Mouse (Mus musculus): ENCODE data around the gene Olfr427.
"Not testable (repeated sequence)": the region's sequence is repeated elsewhere in the genome, so short reads cannot be mapped to it uniquely, and the experiment has no call there.

The Olfr427 gene

DNA sequence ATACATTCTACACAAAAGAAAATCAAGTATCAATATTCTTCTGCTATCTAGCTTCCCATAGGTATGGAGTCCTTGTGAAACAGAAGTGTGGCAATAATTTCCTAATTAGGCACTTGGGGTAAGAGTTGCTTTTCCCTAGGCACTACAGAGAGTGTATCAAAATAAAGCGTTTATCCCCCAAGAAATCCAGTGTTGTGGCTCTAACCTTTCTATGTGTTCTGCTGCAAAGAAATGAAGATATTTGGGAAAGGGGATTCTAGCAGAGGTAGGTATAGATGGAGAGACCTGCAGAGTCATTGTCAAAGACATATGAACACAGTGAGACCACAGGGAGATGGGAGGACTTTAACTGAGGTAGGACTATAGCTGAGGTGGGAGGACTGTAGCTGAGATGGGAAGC, at the start of gene Olfr427:
TSS of gene Olfr427 (plus strand) at position 301 of the 400 bp plus-strand sequence.
- no peak for DNase-seq

DNA sequence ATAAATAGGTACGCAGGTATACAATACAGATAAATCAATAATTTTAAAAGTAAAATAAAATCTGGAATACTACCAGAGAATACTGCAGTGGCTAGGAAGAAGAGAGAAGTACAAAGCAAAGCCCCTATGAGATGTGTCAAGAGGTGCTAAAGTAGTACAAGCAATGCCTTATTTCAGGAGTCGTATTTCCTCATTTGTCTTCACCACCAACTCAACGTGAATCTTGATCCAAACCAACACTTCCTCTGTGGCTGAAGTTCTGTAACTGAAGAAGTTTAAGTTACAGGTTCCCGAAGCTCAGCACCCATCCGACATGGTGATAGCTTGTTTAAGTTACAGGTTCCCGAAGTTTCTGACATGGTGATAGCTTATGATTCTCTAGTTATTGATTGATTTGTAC, 48.5 kb upstream of the Olfr427 start:
- not testable (repeated sequence) for DNase-seq

DNA sequence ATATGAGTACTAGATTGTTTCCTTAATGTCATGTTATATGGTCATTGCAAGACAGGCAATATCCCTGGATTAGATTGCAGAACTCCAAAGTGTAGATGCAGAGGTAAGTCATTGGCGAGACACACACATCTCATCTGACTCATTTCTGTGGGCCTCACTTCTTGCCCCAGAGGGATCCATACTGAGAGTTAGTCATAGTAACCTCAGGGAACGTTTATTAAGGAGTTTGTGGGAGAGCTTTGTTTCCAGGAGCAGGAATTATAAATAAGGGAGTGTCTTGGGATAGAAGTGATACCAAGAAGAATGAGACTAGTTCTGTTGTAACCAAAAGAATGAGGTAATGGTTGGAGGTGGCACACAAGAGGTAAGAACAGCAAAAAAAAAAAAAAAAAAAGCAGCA, 47.8 kb upstream of the Olfr427 start, which contains the start of gene Olfr432:
TSS of gene Olfr432 (plus strand) at position 313 of the 400 bp plus-strand sequence.
- DNase-seq = no peak

DNA sequence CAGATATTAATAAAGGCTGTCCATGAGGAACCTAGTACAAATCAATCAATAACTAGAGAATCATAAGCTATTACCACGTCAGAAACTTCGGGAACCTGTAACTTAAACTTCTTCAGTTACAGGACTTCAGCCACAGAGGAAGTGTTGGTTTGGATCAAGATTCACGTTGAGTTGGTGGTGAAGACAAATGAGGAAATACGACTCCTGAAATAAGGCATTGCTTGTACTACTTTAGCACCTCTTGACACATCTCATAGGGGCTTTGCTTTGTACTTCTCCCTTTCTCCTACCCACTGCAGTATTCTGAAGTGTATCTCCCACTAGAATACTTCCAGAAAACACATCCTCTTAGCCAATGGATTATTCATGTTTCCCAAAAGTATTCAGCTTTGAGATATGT, 47.3 kb upstream of the Olfr427 start:
- DNase-seq = not testable (repeated sequence)

DNA sequence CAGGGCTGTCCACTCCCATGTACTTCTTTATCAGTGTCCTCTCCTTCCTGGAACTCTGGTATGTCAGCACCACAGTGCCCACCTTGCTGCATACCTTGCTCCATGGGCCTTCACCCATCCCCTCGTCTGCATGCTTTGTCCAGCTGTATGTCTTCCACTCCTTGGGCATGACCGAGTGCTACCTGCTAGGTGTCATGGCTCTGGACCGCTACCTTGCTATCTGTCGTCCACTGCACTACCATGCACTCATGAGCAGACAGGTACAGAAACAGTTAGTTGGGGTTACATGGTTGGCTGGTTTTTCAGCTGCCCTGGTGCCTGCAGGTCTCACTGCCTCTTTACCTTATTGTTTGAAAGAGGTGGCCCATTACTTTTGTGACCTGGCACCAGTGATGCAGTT, 46.2 kb upstream of the Olfr427 start:
- DNase-seq = no peak

DNA sequence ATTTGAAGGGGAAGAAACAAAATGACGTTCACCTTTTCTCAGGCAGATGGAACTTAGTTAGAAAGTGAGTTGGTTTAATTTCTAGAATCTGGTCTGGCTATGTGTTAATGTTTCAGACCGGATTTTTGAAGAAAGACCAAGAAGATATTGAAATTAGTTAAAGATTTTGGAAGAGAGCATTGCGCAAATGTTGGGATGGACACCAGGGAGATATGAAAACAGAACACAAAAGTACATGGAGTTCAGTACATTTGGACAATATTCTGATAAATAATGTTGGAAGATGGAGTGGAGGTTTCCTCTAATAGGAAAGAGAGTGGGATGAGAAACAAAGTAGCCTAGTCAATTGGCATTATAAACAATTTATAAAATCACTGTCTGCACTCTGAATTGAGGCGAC, 45.2 kb upstream of the Olfr427 start:
- no peak for DNase-seq

DNA sequence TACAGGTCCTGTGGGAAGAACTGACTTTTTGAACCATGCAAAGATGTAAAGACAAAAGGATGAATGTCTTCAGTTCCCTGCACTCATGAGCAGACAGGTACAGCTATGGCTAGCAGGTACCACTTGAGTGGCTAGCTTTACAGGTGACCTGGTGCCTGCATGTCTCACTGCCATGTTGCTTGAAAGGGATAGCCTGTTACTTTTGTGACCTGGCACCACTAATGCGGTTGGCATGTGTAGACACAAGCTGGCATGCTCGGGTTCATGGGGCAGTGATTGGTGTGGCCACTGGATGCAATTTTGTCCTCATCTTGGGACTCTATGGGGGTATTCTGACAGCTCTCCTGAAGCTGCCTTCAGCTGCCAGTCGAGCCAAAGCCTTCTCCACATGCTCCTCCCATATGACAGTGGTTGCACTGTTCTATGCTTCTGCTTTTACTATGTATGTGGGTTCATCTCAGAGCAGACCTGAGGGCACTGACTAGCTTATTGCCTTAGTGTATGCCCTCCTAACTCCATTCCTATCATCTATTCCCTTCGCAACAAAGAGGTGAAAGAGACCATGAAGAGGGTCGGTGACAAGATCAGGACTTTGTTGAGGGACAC, 44.7 kb upstream of the Olfr427 start:
- no peak for DNase-seq

DNA sequence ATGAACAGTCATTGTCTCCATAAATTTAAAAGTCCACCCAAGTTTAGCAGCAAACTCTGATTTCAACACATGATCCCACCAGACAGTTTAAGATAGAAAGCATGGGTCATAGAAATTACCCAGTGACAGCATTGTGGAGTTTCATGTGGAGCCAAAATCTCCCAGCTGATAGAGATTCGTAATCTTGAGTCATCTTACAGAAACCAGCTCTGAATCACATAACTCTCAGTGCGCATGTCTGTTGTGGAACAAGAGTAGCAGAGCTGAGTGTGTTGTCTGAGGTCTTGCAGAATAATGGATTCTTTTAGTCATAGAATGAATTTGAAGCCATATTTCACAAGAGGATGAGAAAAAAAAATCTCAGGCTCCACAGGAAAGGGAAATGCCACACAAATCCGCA, 43.7 kb upstream of the Olfr427 start:
- no peak for DNase-seq

DNA sequence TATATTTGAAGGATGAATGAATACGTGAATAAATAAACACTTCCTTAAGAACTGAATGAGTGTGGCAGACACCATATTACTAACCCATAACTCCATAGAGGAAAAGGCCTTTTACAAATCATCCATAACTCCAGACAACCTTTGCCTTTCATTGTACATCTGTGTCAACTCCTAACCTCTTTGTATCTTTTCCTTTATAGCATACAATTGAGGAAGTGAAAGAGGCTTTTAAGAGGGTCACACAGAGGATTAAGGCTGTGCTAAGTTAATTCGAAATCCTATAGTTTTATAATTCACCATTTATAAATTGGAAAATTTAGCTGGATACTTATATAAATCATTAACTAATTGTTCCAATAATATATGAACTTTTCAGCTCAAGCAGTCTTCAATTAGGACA, 41.4 kb upstream of the Olfr427 start:
- no peak for DNase-seq

DNA sequence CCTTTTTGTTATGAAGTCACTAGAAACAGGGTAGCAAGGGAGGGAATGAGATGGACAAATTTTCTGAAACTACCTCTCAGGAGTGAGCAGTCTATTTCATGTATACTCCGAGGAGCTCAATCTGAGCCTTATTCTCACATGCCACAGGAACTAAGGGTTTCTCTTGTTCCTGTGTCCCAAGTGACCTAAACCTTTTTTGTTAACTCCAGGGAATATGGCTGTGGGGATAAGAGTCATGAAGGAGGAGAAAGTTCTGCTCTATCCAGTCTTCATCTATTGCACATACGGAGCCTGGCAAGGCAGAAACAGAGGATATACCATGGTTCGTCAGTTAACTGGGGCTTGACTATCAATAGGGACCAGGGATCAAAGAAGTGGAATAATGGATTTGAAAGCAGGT, 30.4 kb upstream of the Olfr427 start, which contains the start of gene Olfr430:
TSS of gene Olfr430 (plus strand) at position 301 of the 400 bp plus-strand sequence.
- DNase-seq = no peak

DNA sequence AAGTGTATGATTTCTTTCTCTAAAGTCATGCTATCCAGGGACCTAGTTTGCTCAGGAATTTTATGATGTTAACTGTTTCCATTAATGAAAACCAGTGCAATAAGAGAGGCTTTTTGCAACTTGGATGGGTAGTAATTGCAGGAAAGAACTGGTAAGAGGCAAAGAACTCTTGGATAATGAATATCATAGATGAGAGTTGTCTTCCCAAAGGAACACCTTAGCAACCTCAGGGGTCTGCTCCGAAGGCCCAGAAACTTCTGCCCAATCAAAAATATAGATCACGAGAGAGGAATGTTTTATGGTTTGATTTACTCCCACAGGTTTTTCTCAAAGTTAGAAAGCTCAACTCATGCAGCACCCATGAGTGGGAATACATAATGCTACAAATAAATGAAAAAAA, 12.7 kb upstream of the Olfr427 start, which contains the start of gene Olfr429:
TSS of gene Olfr429 (plus strand) at position 301 of the 400 bp plus-strand sequence.
- DNase-seq = no peak

DNA sequence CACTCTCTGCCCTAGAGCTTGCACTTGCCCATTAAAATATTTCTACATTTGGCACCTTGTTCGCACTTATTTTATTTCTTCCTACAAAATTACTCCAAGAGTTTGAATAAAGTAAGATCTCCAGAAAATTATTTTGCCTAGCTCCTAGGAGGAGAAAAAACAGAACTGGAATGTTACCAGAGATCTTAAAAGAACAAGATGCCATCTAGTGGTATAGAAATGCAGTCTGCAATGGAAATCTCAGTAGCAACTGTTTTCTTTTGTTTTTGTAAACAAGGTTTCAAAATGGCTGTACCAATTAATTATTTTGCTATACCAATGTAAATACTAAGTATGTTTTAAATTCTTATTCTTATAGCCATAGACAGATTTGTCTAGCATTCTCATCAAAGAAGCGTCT, 7.0 kb downstream of the Olfr427 start:
- no peak for DNase-seq

DNA sequence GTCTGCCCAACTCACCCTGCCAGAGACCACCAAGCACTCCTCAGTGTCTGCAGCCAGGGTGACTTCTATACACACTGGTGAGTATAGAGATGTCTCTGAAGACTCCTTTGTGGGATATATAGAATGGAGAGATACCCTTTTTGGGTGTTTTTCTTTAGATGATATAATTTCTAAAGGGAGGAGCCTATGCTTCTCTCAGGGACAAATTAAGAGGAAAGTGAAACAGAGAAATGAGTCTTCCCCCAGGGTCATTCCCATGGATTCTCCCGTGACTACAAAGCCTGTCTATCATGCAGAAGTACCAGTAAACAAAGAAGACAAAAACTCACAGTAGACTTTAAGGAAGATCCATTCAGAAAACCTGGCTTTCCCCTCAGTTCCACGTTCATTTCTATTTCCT, 24.4 kb downstream of the Olfr427 start, which contains the start of gene Olfr231:
TSS of gene Olfr231 (minus strand) at position 101 of the 400 bp plus-strand sequence.
- DNase-seq = no peak

DNA sequence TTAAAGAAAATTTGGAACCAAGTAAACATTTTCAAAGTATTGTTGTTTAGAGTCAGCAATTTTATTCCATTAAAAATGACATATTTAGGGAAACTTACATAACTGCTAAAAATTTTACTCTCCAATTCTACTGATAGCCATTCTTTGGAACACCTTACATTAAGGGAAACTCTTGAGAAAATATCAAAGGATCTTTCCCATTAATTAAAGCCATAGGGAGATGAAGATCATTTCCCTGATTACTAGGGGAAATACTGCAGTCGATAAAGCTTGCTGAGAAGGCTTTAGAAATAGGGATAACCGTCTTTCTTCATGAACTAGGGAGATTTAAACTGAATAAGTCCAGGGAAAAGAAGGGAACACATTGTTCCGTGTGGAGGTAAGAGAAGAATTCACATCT, 34.5 kb downstream of the Olfr427 start, which contains the start of gene Olfr424:
TSS of gene Olfr424 (plus strand) at position 301 of the 400 bp plus-strand sequence.
- DNase-seq = no peak

DNA sequence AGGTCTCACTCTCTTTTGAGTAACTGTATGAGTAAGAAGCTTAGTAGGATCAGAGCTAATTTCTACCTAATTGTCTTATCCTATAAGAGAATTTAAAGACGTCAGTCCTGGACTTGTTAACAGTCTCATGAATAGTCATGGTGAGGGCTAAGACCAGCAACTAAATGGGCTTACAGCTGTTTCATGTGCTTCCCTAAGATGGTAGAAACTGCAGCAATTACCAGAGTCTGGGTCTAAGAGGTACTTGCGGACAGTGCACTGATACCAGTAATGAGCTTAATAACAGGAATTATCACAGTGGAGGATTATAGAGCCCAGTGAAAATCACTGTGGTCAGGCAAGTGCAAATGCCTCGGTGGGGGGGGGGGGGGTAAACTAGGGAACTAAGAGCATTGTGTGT, 35.3 kb downstream of the Olfr427 start:
- no peak for DNase-seq

DNA sequence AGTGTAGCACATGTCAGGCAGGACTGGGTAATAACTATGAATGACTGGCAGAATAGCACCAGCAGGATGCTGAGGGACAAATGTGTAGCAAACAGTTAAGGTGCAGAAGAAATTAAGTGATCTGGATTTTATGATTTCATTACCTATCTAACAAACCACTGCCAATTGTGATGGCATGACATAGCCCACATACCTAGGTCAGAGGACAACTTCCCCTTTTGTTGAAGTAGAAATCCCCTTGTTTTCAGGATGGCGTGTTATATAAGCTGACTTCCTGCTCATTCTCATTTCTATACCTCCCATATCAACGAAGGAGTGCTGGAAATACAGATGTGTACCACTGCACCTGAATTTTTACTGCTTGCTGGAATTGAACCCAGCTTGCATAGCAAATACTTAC, 44.7 kb downstream of the Olfr427 start:
- no peak for DNase-seq

DNA sequence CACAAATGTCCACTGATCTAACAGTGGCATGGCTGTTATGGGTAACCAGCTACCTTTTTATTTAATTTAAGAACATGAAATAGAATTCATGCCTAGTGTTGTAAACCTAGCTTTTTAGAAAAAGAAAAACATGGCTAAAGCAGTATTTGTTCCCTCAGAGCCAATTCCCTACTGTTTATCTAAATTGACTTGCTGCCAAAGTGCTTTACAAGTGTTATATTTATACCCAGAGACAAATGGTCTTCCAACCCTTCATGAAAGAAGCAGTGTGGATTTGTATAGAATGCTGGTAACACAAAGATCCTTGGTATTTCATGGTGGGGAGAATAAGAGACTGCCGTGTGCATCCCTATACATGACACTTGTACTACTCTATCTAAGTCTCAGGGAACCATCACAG, 50.0 kb downstream of the Olfr427 start:
- DNase-seq = no peak

DNA sequence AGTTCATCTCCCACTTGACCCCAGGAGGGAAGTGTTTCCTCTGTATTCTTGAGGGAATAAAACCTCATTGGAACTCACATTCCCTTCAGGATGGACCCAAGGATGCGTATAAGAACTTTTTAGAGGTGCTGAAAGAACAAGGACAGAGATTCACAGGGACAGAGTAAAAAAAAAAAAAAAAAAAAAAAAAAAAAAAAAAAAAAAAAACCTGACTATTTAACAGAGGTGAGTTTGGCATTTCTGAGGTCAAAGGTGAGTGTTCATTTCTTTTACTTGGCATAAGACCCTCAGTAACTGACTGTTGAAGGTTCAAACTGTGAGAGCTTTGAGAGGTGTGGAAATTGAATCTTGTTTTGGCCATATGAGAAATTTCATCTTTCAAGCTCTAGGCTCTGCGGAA, 52.6 kb downstream of the Olfr427 start:
- DNase-seq = no peak
